Mouse (Mus musculus) midbrain, embryonic 15.5 days (tissue): ENCODE data around the gene Psmd14. TPM values are rescaled to one million over a fixed set of nuclear protein-coding genes. Genes with fewer than 3 reads are reported as not detected.

Source experiments
- ATAC-seq: fragments of 200-750 bp; cut with Nextera tagmentation; replicated peaks from 2 replicates; pipeline ENCODE4 v1.8.0; 2017; ENCODE audit warnings: moderate TSS enrichment
- H3K27ac ChIP-seq: fragments of 300-500 bp; sonication (generic); 2 replicates; pipeline ENCODE4 v1.5.1; 2015; ENCODE audit warnings: mild to moderate bottlenecking, inconsistent platforms
- H3K27me3 ChIP-seq: fragments of 300-500 bp; sonication (generic); replicated peaks from 2 replicates; pipeline ENCODE4 v1.6.1; 2015; ENCODE audit warnings: inconsistent platforms
- H3K36me3 ChIP-seq: fragments of 300-500 bp; sonication (generic); replicated peaks from 2 replicates; pipeline ENCODE4 v1.6.1; 2015; ENCODE audit warnings: inconsistent platforms
- H3K4me1 ChIP-seq: fragments of 300-500 bp; sonication (generic); 2 replicates; pipeline ENCODE4 v1.6.1; 2015; ENCODE audit warnings: inconsistent platforms
- H3K4me2 ChIP-seq: fragments of 300-500 bp; sonication (generic); 2 replicates; pipeline ENCODE4 v1.6.1; 2015; ENCODE audit warnings: inconsistent platforms, mild to moderate bottlenecking, moderate library complexity
- H3K4me3 ChIP-seq: fragments of 300-500 bp; sonication (generic); 2 replicates; pipeline ENCODE4 v1.5.1; 2015; ENCODE audit warnings: mild to moderate bottlenecking, inconsistent platforms
- H3K9ac ChIP-seq: fragments of 300-500 bp; sonication (generic); 2 replicates; pipeline ENCODE4 v1.6.1; 2015; ENCODE audit warnings: mild to moderate bottlenecking, inconsistent platforms
- H3K9me3 ChIP-seq: fragments of 300-500 bp; sonication (generic); 2 replicates; pipeline ENCODE4 v1.6.1; 2016; ENCODE audit warnings: inconsistent platforms
- WGBS: fragments of 180-500 bp; shearing (Covaris S2); methylation state at CpG from one replicate; pipeline ENCODE4 v1.1.7; 2015; ENCODE audit warnings: mixed read lengths; 5-methylcytosine and 5-hydroxymethylcytosine counted together
- polyA plus RNA-seq: library from polyadenylated mRNA; unstranded; fragments of >200 nt; fragmentation: Nextera tagmentation; extraction: Ambion mirVana; gene quantifications from 2 replicates; pipeline ENCODE4 v1.2.1, GENCODE M21; 2015

The Psmd14 gene
- polyA plus RNA-seq = 184 and 190 TPM in 2 replicates

DNA sequence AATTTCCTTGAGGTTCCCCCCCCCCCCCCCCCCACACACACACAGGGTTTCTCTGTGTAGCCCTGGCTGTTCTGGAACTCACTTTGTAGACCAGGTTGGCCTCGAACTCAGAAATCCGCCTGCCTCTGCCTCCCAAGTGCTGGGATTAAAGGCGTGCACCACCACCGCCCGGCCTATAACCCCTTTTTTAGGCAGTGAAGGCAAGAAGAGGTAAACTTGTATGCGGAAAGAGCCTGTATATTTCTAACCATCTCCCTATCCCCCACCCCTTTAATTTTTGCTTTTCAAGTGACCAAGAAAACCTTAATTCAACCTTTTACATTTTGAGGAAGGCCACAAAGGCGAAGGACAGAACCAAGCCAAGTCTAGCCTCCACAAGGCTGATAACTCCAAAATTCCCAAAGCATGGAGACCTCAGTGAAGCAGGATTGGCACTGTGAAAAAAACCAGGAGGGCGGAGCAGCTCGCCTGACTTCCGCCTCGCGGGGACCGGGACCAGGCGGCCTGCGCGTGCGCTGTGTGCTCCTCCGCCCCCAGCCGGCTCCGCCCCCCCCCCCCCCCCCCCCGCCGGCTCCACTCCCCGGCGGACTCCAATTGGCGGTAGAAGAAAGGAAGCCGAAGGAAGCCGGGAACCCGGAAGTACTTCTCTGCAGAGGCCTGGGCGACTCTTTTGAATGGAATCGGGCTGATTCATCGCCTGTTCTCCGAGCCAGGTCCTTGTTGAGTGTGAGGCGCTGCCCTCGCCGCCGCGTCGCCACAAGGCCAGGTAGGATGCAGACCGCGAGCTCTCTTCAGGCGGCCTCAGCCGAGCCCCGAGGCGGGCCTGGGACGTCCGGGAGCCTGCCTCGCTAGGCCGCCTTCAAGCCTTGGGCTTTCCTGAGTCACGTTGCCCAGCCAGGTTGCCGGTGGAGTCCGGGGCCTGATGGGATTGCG is at the start of gene Psmd14:
Gene Psmd14 (plus strand): TSS at position 587 of the 933 bp plus-strand sequence.
- no peaks in the 10 kb centered on the region for H3K9me3 ChIP-seq
- H3K4me2 ChIP-seq = peak within 1 kb of the TSS; percentile 64
- WGBS = 3% methylated on average over 43 of the region's 52 CpGs
- H3K27me3 ChIP-seq = no peaks in the 10 kb centered on the region
- peak within 1 kb of the TSS; percentile 85 for H3K27ac ChIP-seq
- H3K4me3 ChIP-seq = peak within 1 kb of the TSS; percentile 86
- H3K36me3 ChIP-seq = no peaks in the 10 kb centered on the region
- ATAC-seq = peak; percentile 97
- H3K9ac ChIP-seq = peak within 1 kb of the TSS; percentile 95
- H3K4me1 ChIP-seq = peaks cover 18% of the 10 kb centered on the region

DNA sequence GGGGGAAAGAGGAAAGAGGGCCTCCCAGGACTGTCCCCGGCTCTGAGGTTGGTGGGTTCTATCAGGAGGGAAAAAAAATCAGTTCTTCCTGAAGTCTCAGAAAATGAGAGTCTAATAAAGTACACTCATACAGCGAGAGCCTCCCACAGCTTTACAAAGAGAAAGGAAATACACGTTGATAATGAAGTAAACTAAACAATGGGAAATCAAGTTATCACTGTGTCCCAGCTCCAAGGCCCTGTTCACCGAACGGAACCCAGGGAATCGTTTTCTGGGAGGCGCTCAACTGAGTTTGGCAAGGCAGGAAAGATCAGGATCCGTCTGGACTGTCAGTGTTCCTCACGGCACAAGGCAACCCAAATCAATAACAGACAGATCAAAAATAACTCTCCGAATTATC is 48.7 kb upstream of the Psmd14 start:
- Histone ChIP-seq H3K4me2 (no peak overlapping the region), H3K9ac (no peak overlapping the region), H3K4me3 (no peak overlapping the region), H3K27me3 (no peaks in the 10 kb centered on the region; the same call in 1 of the 2 replicates), H3K36me3 (no peaks in the 10 kb centered on the region), H3K9me3 (no peaks in the 10 kb centered on the region), H3K4me1 (no peaks in the 10 kb centered on the region), H3K27ac (no peak overlapping the region)
- 74% methylated on average over 10 of the region's 10 CpGs for WGBS
- ATAC-seq = no peak

DNA sequence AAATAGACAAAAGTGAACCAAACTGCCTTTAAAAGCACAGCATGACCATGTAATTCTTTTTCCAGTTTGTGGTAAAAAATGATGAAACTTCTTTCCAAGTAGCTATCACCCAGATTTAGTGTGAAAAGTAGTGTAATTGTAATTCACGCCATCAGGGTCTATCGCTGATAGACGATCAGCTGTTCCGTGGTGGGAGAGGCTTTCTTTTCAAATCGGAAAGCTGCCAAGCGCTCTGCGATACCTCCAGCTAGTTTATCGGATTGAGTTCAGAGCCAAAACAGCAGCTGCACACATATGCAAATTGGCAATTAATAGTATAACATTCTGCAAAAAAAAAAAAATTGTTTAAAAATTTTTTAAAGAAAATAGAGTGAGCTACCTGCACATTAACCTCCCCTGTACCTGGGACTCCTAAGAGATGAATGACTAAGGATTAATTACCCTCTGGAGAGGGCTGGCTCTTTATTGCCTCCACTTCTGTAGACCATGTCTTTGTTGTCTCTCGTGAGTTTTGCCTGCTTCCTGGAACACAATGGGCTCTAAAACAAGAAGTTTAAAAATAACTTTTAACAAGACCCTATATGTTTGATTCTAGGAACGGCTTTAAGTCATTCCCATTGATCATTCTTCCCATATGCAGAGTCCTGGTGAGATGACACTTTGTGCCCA is 47.8 kb upstream of the Psmd14 start:
- H3K9ac ChIP-seq = no peak overlapping the region
- WGBS = 72% methylated on average over 10 of the region's 10 CpGs

DNA sequence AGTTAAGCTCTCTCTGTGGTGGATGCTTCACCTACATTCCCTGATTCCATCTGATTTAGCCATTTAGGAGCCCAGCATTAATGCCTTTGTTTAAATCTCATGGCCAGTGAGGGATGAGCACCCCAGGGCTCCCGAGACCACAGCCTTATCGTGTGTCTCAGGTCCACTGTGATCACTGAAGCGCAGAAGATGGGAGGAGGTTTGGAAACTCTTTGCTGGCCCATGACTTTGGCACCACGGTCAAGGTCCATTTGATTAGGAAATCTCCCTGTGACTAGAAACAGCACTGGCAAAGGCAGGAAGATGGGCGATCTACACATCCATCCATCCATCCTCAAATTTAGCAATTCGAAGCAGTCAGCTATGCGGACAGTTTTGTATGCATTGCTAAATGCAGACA is 44.1 kb upstream of the Psmd14 start:
- Histone ChIP-seq H3K4me2 (no peak overlapping the region), H3K9me3 (no peaks in the 10 kb centered on the region), H3K36me3 (no peaks in the 10 kb centered on the region), H3K4me3 (no peak overlapping the region), H3K9ac (no peak overlapping the region), H3K27me3 (no peaks in the 10 kb centered on the region), H3K4me1 (no peaks in the 10 kb centered on the region), H3K27ac (no peak overlapping the region)
- ATAC-seq = no peak
- 75% methylated on average over 7 of the region's 7 CpGs for whole genome bisulfite sequencing

More for the DNA sequence above, 47.8 kb upstream of the Psmd14 start:
- H3K36me3 ChIP-seq = no peaks in the 10 kb centered on the region
- no peak overlapping the region for H3K4me3 ChIP-seq
- ATAC-seq = no peak
- no peaks in the 10 kb centered on the region for H3K4me1 ChIP-seq
- no peaks in the 10 kb centered on the region for H3K9me3 ChIP-seq
- no peak overlapping the region for H3K4me2 ChIP-seq
- H3K27ac ChIP-seq = no peak overlapping the region
- no peaks in the 10 kb centered on the region; the same call in 1 of the 2 replicates for H3K27me3 ChIP-seq

DNA sequence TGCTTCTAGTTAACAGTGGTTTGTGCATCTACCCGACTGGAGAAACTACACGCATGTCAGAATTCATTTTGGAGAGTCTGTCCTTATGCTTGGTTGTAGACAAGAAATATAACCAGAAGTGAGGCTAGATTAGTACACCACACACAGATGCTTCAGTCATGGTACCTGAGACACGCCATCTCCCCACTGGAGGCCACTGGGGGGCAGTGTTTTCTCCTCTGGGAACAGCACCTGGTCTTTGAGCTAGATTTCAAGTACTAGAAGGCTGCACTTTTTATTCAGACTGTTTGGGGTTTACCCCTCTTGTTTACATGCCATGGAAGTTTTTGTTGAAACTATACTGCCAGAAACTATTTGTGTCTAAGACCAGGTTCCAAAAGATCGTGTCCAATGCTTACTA is 43.2 kb upstream of the Psmd14 start:
- H3K4me3 ChIP-seq = no peak overlapping the region
- 30% methylated on average over 4 of the region's 4 CpGs for WGBS
- no peak for ATAC-seq
- no peak overlapping the region for H3K4me2 ChIP-seq
- no peaks in the 10 kb centered on the region for H3K36me3 ChIP-seq
- no peaks in the 10 kb centered on the region for H3K9me3 ChIP-seq
- H3K4me1 ChIP-seq = no peaks in the 10 kb centered on the region
- H3K27ac ChIP-seq = no peak overlapping the region
- H3K27me3 ChIP-seq = no peaks in the 10 kb centered on the region
- H3K9ac ChIP-seq = no peak overlapping the region

DNA sequence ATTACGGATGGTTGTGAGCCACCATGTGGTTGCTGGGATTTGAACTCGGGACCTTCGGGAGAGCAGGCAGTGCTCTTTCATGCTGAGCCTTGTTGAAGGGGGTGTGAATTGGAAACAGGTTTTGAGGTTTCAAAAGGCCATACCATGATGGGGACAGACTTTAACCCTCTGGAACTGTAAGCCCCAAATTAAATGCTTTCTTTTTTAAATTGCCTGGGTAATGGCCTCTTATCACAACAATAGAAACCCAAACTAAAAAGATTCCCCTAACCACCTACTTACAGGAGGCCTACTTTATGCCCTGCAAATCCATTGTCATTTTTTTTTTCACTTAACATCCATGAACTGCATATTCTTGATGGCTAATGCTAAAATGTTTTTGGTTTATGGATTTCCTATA is 36.9 kb upstream of the Psmd14 start:
- ATAC-seq = no peak
- Histone ChIP-seq H3K27ac (no peak overlapping the region), H3K9ac (no peak overlapping the region), H3K4me3 (no peak overlapping the region), H3K9me3 (no peaks in the 10 kb centered on the region), H3K36me3 (no peaks in the 10 kb centered on the region), H3K27me3 (no peaks in the 10 kb centered on the region), H3K4me1 (no peaks in the 10 kb centered on the region), H3K4me2 (no peak overlapping the region)
- WGBS = 91% methylated on average over 3 of the region's 3 CpGs

DNA sequence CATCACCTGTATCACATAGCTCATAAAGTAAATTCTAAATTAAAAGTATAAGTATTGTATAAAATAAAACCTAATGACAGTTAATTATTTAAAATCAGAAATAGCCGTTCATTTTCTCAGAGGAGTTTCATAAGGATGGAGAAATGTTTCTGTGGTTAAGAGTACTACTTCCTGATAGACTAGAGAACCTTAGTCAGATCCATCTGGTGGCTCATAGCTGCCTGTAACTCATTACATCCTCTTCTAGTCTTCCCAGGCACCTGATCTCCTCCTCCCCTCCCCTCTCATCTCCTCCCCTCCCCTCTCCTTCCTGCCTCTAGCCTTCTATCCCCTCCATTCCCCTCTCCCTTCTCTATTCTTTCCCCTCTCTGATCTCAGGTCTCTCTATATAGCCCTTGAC is 29.9 kb upstream of the Psmd14 start:
- Histone ChIP-seq H3K4me3 (no peak overlapping the region), H3K4me1 (no peaks in the 10 kb centered on the region), H3K27me3 (no peaks in the 10 kb centered on the region), H3K27ac (no peak overlapping the region), H3K9ac (no peak overlapping the region), H3K9me3 (no peaks in the 10 kb centered on the region), H3K4me2 (no peak overlapping the region), H3K36me3 (no peaks in the 10 kb centered on the region)
- WGBS = 93% methylated on average over 1 of the region's 1 CpGs
- ATAC-seq = no peak

DNA sequence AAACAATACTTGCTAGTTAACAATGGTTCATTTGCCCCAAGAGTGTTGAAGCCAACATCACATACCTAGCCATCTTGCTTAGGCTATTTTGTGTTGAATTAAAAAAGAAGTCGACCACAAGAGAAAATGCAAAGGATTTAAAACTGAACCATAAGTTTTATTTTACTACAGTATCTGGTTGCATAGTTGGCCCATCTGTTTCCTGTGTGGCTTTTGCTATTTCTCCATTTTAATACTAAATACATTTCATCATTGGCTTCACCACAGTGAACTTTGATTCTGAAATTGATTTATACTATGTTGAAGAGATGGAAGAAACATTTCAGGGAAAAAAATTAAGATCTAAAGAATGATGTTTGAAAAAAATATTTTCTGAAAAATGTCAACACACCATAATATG is 25.0 kb upstream of the Psmd14 start:
- ATAC-seq = no peak
- no peaks in the 10 kb centered on the region for H3K36me3 ChIP-seq
- H3K4me2 ChIP-seq = no peak overlapping the region
- WGBS = 91% methylated on average over 1 of the region's 1 CpGs
- H3K27ac ChIP-seq = no peak overlapping the region
- no peaks in the 10 kb centered on the region for H3K4me1 ChIP-seq
- no peak overlapping the region for H3K4me3 ChIP-seq
- no peak overlapping the region for H3K9ac ChIP-seq
- H3K9me3 ChIP-seq = no peaks in the 10 kb centered on the region
- H3K27me3 ChIP-seq = no peaks in the 10 kb centered on the region

DNA sequence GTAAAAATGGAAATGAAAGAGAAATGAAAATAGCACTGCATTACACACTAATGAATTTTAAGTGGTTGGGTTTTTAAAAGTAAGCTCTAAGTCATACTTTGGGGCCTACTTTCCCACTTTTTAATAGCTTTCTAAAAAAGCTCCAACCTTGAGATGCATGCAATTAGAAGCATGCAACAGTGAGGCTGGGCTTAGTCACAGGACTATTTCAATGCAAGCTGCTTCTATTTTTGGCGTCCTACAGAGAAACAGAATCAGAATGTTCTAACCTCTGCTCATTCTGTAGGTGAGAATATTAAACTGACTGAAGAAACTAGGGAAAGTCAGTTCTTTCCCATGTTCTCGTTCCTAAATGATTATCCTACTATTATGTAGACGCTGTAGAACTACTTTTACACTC is 22.4 kb upstream of the Psmd14 start:
- H3K9ac ChIP-seq = no peak overlapping the region
- no peak overlapping the region for H3K4me3 ChIP-seq
- H3K4me2 ChIP-seq = no peak overlapping the region
- no peaks in the 10 kb centered on the region for H3K9me3 ChIP-seq
- H3K36me3 ChIP-seq = no peaks in the 10 kb centered on the region
- no peaks in the 10 kb centered on the region for H3K27me3 ChIP-seq
- no peaks in the 10 kb centered on the region for H3K4me1 ChIP-seq
- ATAC-seq = no peak
- WGBS = 91% methylated on average over 3 of the region's 3 CpGs
- H3K27ac ChIP-seq = no peak overlapping the region

DNA sequence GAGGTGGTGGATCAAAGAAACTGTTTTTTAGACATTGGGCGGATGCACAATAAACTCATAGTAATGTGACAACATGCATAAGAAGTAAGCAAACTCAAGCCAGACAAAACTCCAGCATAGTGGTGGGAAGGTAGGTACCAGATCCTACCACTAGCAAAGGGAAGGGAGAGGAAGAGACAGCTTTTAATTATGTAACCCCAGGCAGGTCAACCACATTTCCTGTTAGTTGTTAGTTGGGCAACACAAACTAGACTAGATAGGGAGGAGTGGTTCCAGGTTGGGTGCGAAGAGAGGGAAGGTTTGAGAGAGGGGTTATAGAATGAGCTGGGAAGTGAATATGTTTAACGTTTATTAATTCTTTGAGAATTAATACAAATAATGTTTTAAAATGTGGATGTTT is 1.9 kb upstream of the Psmd14 start:
- Histone ChIP-seq H3K27me3 (no peaks in the 10 kb centered on the region), H3K27ac (no peak overlapping the region), H3K4me1 (peaks cover 18% of the 10 kb centered on the region), H3K4me3 (no peak overlapping the region), H3K36me3 (no peaks in the 10 kb centered on the region), H3K4me2 (no peak overlapping the region), H3K9me3 (no peaks in the 10 kb centered on the region), H3K9ac (no peak overlapping the region)
- ATAC-seq = no peak
- 94% methylated on average over 3 of the region's 3 CpGs for WGBS

DNA sequence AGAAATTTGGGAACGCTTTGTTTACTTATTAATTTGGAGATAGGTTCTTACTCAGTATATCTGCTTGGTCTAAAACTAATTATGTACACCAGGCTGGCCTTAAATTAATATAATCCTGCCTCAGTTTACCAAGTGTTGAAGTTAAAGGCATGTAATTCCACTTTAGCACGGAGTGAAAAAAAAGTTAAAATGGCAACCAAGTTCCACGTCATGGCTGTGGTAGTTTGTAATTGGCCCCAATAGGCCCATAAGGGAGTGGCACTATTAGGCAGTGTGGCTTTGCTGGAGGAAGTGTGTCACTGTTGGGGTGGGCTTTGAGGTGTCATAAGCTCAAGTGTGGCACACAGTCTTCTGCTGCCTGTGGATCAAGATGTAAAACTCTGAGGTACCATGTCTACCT is 1.0 kb downstream of the Psmd14 start:
- 53% methylated on average over 3 of the region's 3 CpGs for WGBS
- Histone ChIP-seq H3K9me3 (no peaks in the 10 kb centered on the region), H3K36me3 (no peaks in the 10 kb centered on the region), H3K4me1 (peaks cover 18% of the 10 kb centered on the region), H3K4me3 (peak overlapping the region; percentile 86), H3K4me2 (peak overlapping the region; percentile 64), H3K27ac (no peak overlapping the region), H3K27me3 (no peaks in the 10 kb centered on the region), H3K9ac (peak overlapping the region; percentile 95)
- ATAC-seq = no peak

DNA sequence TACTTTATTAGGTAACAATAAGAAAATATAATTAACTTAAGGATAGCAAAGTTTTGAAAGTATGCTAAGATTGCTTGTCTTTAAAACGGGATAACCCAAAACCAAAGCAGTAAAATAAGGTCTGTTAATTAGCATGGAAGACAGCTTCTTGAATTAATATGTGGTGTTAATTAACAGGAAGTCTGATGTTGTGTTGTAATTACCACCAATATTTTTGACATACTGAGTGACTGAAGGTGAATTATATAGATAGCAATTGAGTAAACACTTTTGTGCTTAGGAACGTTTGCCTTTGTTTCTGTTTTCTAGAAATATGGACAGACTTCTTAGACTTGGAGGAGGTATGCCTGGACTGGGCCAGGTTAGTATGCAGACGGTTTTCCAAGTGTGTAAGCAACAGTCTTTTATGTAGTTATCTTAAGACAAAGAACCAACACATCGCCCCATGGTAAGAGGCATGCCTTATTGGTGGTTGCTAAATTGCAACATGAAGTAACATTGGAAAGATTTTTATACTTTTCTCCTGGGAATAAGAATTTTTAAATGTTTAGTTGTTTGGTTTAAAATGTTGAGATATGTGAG is 11.0 kb downstream of the Psmd14 start:
- H3K4me3 ChIP-seq = no peak overlapping the region
- whole genome bisulfite sequencing = 83% methylated on average over 4 of the region's 4 CpGs

More for the DNA sequence above, 11.0 kb downstream of the Psmd14 start:
- Histone ChIP-seq H3K9me3 (no peaks in the 10 kb centered on the region), H3K4me2 (no peak overlapping the region), H3K36me3 (no peaks in the 10 kb centered on the region; the same call in 1 of the 2 replicates), H3K4me1 (no peaks in the 10 kb centered on the region), H3K27me3 (no peaks in the 10 kb centered on the region), H3K27ac (no peak overlapping the region), H3K9ac (no peak overlapping the region)
- ATAC-seq = no peak
